Mouse (Mus musculus): ENCODE results near the gene Adipoq.

The Adipoq gene

DNA sequence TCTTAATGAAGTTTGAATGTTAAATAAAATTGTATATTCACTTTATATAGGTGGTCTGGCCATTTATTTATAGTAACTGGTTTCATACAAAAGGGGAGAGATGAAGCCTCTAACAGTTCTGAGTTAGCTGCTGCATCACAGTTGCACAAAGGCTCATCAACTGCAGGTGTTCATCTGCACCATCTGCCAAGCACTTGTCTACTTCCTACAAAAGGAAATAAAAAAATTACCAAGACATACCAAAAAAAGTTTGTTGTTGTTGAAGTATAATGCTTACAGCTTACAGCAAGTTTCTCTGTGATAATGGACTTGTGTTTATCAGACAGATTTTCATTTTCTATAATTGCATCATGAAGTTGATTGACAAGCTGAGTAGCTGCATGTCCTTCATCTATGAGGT, 32.4 kb upstream of the Adipoq start:
- in situ Hi-C loops (cut with MboI, MseI), result loop anchor here in 1 of 2 experiments (25.0 kb wide), 1 partner anchor 852 kb away; the partner anchor contains the start of gene Tra2b

GRCm38 (mm10) chr16:23114339-23115171, 31.8 kb upstream of the Adipoq start:
- in situ Hi-C loops (cut with MboI, MseI), result loop anchor here in 1 of 2 experiments (25.0 kb wide), 1 partner anchor 852 kb away; the partner anchor contains the start of gene Tra2b

DNA sequence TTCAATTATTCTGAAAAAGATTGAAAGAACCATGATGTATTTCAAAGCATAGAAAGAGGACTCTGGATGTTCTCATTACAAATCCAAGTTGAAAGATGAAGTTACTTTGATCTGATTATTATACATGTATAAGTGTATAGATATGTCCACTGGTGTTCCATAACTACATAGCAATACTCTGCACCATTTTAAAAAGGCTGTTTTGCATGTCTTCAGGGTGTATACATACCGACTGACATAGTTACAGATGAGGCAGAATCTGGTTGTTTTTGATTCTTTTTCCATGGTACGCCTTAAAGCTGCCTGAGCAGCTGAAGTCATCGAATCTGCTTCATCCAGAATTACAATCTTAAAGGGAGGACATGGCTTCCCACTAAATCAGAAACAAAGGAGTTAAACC, 30.9 kb upstream of the Adipoq start:
- in situ Hi-C loops (cut with MboI, MseI), result loop anchor here in 1 of 2 experiments (25.0 kb wide), 1 partner anchor 853 kb away; the partner anchor contains the start of gene Tra2b

DNA sequence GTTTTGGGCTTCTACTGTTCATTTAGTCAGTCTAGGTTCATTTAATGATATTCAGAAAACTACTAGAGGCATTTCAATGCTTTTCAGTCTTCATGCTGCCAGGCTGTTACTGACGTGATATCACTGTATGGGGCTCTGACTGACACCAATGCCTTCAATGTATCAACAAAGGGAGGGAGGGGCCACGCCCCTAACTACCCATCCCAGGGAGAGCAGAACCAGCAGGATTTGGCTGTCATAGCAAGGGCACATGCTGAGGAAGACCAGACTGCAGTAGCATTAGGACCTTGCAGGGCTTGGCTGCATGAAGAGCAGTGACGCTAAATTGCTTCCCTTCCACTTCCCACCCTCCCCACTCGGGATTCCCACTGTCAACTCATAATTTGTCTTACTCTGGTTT, 29.2 kb upstream of the Adipoq start:
- in situ Hi-C loops (cut with MboI, MseI), result loop anchor here in 1 of 2 experiments (25.0 kb wide), 1 partner anchor 855 kb away; the partner anchor contains the start of gene Tra2b

- in situ Hi-C loops (cut with MboI, MseI), result loop anchor here in 1 of 2 experiments (25.0 kb wide), 1 partner anchor 860 kb away; the partner anchor contains the start of gene Tra2b
Measured at GRCm38 (mm10) chr16:23122446-23122845, 23.9 kb upstream of the Adipoq start.

DNA sequence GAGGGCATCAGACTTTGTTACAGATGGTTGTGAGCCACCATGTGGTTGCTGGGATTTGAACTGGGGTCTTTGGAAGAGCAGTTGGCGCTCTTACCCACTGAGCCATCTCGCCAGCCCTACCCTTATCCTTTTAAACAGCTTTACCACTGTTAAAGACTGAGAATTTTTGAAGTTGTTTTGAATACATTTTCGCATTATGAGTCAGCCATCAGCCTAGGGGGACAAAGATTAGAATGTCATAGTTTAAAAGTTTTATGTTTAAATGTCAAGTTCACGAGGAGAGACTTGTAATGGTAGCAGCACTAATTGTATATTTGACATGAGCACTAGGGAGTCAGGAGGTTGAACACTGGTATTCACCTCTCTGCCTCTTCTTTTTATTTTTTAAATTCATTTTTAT, 23.2 kb upstream of the Adipoq start:
- in situ Hi-C loops (cut with MboI, MseI), result loop anchor here in 1 of 2 experiments (25.0 kb wide), 1 partner anchor 861 kb away; the partner anchor contains the start of gene Tra2b

DNA sequence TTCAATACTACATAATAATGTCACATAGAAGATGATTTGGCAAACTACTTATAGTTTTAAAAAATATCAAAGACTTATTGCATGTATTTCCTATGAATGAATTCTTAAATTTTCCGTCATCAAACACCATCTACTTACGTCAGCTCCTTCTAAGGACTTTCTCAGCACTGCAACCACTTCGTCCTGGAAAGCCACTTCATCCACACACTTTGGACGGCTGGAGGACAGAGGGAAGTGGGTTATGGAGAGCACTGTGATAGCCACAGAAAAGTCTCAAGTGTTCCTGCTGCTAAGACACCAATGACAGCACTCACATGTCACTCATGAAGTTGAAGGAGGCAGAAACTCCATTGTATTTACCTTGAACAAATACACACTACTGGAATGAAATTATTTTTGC, 21.9 kb upstream of the Adipoq start:
- in situ Hi-C loops (cut with MboI, MseI), result loop anchor here in 1 of 2 experiments (25.0 kb wide), 1 partner anchor 862 kb away; the partner anchor contains the start of gene Tra2b

DNA sequence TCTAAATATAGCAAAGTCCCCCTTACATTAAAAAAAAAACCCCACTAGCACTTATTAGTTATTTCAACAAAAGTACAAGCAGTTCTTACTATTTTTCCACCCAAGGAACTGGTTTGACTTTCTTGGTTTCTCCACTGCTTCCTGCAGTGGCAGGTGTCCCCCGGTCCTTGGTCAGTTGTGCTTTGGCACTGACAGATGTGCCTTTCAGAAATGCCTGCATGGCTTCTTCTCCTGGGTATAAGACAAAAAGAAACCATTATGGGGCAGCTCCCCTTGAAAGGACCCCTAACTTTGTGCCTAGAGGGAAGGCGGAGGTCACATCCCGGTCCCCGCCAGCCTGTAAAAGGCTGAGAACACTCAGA, 19.0 kb upstream of the Adipoq start:
- in situ Hi-C loops (cut with MboI, MseI), result loop anchor here (5.0 kb wide), 3 partner anchors 40 to 250 kb away; no protein-coding TSS in a partner anchor

DNA sequence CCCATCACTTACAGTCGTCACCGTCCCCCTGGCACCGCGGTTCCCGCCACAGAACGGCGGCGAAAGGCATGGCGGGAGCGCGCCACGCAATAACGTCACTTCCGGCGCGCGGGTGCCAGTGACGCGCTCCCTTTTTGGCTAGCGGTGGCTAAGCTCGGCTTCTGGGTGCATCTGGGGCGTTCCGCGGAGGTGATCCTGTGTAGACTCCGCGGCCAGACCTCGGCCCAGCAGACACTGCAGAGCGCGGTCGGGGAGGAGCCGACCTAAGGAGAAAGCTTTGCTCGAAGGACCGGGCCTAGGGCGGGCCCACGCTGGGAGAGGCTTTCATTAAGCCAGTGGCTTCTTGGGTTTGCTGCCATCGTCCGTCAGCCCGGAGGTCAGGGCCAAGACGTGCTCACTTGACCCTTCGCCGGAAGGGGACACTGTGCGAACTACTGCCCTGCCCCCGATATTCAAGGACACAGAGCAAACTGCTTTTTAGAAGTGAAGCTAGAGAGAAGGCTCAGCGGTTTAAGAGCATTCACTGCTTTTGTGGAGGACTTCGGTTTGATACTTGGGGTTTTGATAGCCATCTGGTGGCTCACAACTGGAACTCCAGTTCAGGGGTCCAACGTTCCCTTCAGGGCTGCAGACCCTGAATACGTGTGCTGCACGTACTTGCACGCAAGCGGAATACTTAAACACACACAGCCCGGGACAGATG, 18.5 kb upstream of the Adipoq start, which contains the start of gene Rfc4:
Rfc4 (minus strand) TSS at position 65 of the 703 bp plus-strand sequence.
- in situ Hi-C loops (cut with MboI, MseI), result loop anchor here (5.0 kb wide), 3 partner anchors 41 to 251 kb away; no protein-coding TSS in a partner anchor

DNA sequence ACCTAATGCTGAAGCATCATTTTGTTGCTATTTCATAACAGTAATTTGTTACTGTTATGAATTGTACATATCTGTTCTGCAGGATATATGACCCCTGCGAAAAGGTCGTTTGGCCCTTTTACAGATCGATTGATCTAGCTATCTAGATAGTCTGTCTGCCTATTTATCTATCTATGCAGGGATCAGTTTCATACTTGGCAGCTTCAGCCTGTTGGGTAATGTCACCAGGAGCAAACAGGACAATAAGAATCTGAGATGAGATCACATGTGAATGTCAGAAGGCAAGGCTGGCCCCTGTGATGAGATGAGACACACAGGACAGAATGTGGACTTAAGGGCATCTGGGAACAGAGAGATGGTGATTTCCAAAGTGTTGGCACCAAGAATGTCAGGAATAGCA, 16.0 kb upstream of the Adipoq start:
- in situ Hi-C loops (cut with MboI, MseI), result loop anchor here in 1 of 2 experiments (5.0 kb wide), 1 partner anchor 253 kb away; no protein-coding TSS in a partner anchor

DNA sequence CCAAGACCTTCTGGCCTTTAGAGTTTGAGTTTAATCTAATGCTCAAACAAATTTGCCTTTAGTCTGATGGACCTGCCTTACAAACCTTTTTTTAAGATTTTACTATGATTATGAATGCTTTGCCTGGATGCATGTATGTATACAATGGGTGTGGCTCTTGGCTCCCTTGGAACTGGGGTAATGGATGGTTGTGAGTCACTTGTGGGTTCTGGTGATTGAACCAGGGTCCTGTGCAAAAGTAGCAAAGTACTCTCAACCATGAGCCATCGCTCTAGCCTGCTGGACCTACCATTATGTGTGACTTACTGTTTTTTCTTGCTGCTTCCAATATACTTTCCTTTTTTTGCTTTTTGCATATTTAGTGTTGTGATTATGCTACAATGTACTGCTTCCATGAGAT, 14.0 kb upstream of the Adipoq start:
- in situ Hi-C loops (cut with MboI, MseI), result loop anchor here in 1 of 2 experiments (5.0 kb wide), 1 partner anchor 255 kb away; no protein-coding TSS in a partner anchor

DNA sequence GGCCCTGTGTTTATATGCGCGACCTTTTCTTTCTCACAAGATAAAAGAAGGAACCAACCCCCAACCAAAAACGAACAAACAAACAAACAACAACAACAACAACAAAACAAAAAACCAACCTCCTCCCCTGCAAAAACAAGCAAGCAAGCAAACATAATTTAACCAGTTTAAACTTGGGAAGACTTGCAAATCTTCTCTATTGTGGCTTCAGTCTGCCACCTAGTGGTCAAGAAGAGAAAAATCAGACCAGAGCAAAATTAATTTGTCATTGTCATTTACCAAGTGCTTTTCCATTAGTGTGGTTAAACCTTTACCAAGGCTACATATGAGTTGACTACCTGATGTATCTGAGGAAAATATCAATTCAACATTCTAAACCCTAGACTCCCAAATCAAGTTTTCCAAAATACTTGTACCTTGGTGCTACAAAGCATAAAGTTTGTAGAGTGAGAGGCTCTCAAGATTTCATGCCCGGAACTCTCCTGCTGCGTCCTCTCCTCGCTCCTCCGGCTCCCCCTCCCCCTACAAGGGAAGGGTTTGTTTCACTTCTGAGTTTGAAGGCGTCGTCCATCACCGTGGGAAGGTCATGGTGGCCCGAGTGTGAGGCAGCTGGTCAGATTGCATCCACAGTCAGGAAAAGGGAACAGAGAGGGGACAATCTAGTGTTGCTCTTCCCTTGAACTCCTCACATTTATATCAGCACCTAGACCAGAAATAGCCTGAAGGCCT, 10.8 kb upstream of the Adipoq start:
- in situ Hi-C loops (cut with MboI, MseI), result loop anchor here in 1 of 2 experiments (5.0 kb wide), 1 partner anchor 43 kb away; no protein-coding TSS in a partner anchor

DNA sequence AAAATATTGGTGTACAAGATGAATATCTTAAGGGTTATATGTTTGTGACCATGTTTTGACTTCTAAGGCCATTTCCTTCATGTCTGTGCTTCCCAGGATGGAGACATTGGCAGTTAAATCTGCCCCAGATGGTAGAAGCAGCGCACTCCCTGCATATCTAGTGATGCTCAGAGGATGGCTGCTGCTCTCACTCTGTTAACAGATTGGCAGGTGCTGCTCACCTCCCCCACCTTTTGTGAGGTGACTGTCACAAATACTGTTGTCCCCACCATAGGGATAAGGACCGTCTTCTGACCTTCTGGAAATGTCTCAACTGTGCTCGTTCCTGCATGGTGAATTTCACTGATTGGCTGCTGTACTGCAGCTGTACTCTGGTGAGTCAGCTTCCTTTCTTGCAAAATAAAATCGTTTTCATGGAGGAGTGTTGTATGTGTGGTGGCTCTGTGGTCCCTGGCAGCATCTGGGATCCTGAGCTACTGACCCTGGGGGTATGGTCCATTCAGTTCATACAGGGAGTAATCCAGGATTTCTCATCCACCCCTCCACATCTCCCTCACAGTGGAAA, 9.8 kb upstream of the Adipoq start:
- in situ Hi-C loops (cut with MboI, MseI), result loop anchor here in 1 of 2 experiments (5.0 kb wide), 1 partner anchor 44 kb away; no protein-coding TSS in a partner anchor

GRCm38 (mm10) chr16:23140911-23141310, 5.4 kb upstream of the Adipoq start:
- in situ Hi-C loops (cut with MboI, MseI), result no loop called here

GRCm38 (mm10) chr16:23144326-23144725, 2.0 kb upstream of the Adipoq start:
- in situ Hi-C loops (cut with MboI, MseI), result no loop called here

- in situ Hi-C loops (cut with MboI, MseI), result loop anchor here in 1 of 2 experiments (5.0 kb wide), 1 partner anchor 257 kb away; no protein-coding TSS in a partner anchor
Measured at GRCm38 (mm10) chr16:23145211-23145610, 1.1 kb upstream of the Adipoq start.

DNA sequence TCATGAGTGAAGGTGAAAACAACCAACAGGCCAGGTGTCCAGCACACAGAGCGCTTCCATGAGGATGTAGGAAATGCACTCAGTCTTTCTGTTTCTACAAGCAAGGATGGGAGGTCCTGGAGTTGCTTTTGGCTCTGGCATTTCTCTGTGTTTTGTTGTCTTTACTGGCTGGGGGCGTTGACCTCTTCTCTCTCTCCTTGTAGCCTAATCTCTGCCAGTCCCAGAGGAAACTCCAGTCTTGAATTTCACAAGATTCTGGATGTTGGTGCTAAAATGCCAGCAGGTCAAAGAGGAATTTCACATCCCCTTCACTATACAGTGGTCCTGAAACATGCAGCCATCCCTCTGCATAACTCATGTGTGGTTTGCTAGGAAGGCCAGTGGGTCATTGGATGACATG, 2.6 kb downstream of the Adipoq start:
- in situ Hi-C loops (cut with MboI, MseI), result loop anchor here in 1 of 2 experiments (5.0 kb wide), 1 partner anchor 253 kb away; no protein-coding TSS in a partner anchor

GRCm38 (mm10) chr16:23149396-23149795, 3.1 kb downstream of the Adipoq start:
- in situ Hi-C loops (cut with MboI, MseI), result loop anchor here in 1 of 2 experiments (5.0 kb wide), 1 partner anchor 253 kb away; no protein-coding TSS in a partner anchor

DNA sequence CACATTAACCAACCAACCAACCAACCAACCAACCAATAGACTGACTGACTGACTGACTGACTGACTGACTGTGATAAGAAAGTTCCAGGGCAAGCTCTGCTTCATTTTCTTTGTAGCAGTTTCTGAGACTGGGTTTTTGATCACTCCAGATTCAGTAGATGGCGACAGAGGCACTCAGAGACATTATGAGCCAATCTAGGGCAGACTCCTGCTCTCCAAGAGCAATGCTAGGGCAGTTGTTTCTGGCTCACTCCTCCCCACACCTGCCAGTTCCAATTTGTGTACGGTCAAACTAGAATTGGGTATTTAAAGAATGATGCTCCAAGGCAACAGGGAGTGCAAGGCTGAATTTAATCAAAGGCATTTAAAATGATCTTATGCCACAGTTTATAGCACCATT, 5.1 kb downstream of the Adipoq start:
- in situ Hi-C loops (cut with MboI, MseI), result loop anchor here in 1 of 2 experiments (5.0 kb wide), 1 partner anchor 251 kb away; no protein-coding TSS in a partner anchor

- in situ Hi-C loops (cut with MboI, MseI), result loop anchor here in 1 of 2 experiments (5.0 kb wide), 1 partner anchor 248 kb away; no protein-coding TSS in a partner anchor
Measured at GRCm38 (mm10) chr16:23154261-23154660, 7.9 kb downstream of the Adipoq start.
